Mouse (Mus musculus): ENCODE results near the gene Rptor.

The Rptor gene

GRCm38 (mm10) chr11:119738990-119739846 is 136.5 kb downstream of the Rptor start:
- DNase-seq (ENCODE audit: low spot score) = no peak

DNA sequence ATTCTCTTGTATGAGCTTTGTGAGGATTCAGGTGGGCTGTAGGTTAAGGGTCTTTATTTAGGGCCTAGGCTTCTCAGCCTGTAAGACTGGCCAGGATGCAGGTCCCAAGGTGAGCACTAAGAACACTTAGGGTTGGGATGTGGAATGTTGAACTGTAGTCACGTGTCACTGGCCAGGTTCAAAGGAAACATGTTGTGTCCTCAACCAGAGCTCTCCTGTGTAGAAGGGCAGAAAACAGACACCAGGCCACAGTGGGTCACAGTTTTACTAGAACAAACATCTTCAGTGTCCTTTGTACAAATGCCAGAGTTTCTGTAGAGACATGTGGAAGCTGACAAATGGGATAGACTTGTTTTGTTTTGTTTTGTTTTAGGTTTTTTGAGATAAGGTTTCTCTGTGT is 138.7 kb downstream of the Rptor start:
- DNase-seq (ENCODE audit: low spot score) = no peak

- no peak for DNase-seq (ENCODE audit: low spot score)
Observed at GRCm38 (mm10) chr11:119744436-119744835, 141.7 kb downstream of the Rptor start.

DNA sequence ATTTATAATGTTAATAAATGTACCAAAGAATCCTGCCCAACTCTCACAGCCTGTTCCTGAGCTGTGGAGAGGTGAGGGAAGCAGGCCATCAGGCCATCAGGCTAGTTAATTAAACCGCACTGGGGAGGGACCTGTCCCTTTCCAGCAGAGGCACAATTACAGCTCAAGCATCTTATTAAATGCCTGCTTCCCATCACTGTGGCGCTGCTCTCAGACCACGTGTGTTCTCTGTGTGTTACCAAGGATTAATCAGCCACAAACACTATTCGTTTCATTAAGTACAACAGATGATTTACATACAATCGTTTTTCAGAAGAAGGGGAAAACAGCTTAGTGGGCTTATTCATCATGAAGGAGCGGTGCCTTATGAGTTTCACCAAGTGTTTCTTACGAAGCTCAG is 142.6 kb downstream of the Rptor start:
- no peak for DNase-seq (ENCODE audit: low spot score)

DNA sequence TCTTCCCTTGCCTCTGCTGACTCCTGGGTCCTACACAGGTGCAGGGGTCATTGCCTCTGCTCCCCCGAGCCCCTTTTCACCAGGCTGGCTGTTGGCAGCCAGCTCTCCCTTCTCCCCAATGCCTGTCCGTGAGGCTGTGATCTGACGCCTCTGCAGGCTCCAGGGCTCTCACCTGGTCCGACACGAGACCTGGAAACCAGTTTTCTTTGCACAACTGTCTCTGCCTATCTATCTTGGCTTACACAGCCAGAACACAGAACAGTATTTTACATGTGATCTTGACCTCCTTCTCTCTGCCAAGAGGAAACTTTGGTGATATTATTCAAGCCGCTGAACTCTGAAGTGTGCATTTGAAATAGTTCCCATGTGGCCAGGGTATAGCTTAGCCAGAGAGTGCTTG is 151.8 kb downstream of the Rptor start:
- DNase-seq (ENCODE audit: low spot score) = no peak

DNA sequence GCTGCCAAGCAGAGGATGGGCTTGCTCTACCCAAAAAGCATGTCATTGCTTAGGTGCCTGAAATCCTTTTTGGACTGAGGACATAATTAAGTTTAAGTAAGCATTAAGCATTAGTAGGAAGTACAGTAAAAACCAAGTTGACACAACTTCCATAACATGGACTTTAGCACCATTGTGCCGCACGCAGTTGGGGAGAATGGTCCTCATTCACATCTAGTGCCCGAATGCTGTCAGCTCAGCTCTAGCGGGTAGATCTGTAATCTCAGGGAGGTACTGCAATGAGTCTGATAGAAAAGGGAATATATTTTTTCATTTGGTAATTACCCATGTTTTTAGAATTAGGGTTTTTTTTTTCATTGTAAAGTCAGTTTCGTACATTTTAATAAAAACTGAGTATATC is 155.5 kb downstream of the Rptor start:
- no peak for DNase-seq (ENCODE audit: low spot score)

DNA sequence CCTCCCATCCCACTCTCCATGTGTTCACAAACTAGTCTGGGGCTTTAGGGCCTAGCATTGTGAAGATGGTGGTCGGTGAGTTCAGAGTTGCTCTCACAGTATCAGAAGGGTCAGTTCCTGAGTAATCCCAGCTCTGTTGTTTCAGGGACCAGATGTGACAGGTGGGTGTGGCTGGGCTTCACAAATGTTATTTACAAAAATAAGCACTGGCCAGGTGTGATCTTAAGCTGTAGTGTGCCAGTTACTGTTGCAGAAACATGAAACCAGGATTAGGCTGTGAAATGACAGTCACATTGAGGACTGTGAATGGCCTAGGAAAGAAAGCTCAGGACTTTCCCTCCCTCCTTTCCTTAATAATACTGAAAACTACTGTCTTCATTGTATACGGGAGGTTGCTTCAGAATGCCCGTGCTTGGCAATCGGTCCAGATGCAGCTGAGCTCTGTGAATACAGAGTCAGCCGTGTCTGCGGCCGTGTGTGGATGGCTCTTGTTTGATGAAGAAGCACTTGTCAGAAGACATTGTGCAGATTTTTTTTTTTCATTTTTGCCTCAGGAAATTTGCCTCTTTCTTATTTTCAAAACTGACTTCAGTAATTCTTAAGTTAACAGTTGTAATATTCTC is 156.1 kb downstream of the Rptor start:
- DNase-seq (ENCODE audit: low spot score) = no peak

DNA sequence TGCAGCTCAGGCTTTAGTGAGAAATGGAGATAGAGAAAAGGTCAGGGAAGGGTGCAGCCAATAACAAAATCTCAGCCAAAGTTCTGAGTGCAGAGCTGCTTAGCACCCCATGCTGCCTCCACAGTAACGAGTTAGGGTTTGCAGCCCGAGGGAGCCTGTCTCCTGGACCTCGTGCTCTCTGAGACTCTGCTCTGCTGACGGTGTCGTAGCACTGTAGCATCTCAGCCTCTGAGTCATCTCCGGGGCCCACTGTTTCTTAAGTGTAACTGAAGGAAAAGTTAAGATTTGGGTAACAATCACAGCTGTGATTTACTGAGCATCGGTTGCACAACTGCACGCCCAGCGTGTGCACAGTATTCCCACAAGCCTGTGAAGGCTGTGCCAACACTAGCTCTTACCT is 160.2 kb downstream of the Rptor start:
- no peak for DNase-seq (ENCODE audit: low spot score)

DNA sequence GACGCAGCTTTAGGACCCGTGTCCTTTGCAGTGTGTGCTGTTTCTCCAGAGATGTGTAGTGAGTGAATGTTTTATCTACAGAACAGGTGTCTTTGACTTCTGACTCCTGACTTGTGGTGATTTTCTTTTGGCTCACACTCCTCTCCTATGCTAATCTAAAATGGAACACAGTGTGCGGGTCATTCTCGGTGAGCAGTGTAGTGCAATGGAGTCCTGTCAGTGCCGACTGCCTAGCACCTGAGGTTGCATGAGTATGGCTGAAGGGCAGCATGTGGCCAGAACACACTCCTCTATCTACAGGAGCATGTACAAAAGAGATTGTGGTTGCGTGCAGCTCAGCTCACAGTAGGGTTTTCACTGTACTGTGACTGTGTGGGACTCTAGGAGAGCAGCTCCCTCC is 163.3 kb downstream of the Rptor start:
- DNase-seq (ENCODE audit: low spot score) = no peak

DNA sequence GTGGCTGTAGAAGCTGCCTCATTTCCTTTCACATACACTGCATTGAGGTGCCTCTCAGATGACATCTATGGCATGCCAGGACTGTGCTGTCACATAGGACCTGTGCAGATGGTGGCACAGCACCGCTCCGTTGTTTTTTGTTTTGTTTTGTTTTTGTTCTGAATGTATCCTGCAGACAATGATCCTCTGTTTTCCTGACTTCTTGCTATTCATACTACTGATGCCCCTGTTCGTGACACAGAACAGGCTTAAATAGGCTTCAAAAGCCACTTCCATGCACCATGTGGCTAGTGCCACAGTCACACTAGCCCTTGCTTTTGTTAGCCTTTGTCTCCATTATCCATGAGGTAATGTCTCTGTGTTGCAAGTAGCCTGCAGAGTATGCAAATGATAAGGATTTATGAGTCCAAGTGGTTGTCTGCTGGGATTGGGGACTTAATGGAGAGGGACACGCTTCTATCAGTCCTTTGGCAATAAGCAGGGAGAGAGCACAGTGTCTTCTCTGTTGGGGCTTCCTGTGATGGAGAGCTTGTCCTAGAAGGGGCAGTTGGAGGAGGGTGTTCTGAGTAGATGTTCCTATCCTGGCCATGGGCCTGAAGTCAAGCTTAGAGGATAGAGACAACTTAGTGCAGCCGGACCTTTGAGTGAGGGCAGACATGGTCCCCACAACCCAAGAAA is 164.2 kb downstream of the Rptor start:
- no peak for DNase-seq (ENCODE audit: low spot score)

DNA sequence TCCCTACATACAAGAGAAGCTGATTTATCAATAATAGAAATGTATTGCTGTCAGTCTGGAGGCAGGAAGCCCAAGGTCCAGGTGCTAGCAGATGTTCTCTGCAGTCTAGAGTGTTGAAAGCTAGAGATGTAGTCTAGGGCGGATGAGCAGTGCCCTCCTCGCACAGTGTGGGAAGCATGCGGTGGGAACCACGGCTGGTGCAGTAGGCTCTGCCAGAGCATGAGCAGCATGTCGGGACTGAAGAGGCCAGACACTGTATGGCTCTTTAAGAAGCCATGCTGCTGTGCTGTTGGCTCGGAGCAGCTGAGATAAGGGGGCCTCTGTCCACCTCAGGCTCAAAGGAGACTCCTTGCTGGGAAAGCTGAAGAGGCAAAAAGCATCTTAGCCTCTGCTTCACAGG is 164.8 kb downstream of the Rptor start:
- no peak for DNase-seq (ENCODE audit: low spot score)

DNA sequence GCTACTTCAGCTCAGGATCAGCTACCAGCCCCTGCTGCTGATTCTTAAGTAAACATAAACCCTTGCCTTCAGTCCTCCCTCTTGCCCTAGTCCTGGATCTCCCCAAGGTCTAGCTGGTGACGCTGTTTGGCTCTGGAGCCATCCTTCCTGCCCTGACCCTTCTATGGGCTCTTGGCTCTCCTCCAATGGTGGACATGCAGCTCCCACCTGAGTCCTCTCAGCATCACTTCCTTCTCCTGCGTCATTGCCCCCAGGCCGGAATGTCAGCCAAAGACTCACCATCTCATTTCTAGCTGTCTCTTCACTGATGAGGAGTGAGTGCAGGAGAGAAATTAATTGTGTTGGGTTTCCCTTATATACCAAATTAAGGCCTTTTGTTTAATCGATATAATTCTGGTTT is 165.8 kb downstream of the Rptor start:
- no peak for DNase-seq (ENCODE audit: low spot score)

DNA sequence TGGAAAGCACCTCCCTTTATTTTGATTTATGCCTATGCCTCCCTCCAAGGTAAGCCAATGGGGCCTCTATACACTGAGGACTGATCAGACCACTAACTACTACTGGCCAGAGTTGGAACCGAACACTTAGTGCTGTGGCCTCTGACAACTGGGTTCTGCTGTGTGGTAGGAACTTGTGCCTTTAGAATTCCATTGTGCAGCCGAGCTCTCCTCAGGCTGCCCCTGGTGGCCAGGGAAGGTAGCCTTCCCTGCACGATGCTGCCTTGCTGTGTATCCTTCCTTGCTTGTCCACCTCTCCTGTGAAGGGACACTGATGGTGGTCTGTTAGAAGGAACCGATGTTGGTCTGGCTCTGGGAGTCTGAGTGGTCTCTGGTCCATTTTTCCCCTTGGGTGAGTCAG is 167.0 kb downstream of the Rptor start:
- no peak for DNase-seq (ENCODE audit: low spot score)

- no peak for DNase-seq (ENCODE audit: low spot score)
Observed at GRCm38 (mm10) chr11:119770985-119771384, 168.3 kb downstream of the Rptor start.

GRCm38 (mm10) chr11:119772896-119773295 is 170.2 kb downstream of the Rptor start:
- DNase-seq (ENCODE audit: low spot score) = no peak

DNA sequence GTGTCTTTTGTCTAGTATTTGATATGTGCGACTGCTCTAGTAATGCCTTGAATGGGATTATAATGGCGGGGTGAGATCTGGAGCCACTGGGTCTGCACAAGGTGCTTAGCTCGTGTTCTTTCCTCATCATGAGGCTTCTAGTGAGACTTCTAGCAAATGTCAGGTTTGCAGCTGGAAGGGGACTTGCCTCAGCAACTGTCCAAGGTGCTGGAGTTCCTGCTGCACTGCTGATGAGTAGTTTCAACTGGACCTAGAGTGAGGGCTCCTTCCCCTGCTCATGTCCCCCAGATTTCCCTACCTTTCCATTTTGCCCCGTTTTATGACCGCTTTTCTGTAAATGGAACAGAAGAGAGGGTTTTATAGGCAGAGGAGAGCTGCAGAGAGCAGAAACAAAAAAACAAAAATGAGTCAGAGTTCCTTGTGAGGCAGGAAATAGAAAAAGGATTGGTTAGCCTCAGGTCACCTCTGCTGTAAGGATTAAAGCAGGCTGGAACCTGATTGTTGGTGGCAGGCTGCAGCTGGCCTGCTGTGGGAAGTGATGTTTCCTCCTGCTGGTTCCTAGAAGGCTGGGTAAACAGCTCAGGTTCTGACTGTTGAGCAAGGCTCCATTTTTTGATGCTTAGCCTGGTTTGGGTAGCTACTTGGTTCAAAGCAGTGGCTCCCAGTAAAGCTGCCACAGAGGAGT is 172.5 kb downstream of the Rptor start:
- no peak for DNase-seq (ENCODE audit: low spot score)

DNA sequence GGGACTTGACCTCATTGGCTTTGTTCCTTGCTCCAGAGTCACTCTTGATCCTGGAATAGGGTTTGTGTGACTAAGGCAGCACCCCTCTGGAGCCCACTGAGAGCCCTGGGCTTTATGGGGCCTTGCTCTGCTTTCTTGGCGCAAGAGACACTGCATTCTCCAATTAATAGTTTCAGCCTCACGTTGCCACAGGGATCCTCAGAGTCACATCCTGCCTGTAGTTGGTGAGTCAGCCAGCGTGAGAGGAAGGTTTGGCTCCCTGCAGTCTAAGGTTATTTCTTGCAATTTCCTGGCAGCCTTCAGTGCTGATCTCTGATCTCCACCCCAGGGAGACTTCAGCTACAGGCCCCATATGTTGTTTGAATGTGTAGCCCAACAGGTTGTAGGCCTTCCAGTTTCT is 174.5 kb downstream of the Rptor start:
- no peak for DNase-seq (ENCODE audit: low spot score)

DNA sequence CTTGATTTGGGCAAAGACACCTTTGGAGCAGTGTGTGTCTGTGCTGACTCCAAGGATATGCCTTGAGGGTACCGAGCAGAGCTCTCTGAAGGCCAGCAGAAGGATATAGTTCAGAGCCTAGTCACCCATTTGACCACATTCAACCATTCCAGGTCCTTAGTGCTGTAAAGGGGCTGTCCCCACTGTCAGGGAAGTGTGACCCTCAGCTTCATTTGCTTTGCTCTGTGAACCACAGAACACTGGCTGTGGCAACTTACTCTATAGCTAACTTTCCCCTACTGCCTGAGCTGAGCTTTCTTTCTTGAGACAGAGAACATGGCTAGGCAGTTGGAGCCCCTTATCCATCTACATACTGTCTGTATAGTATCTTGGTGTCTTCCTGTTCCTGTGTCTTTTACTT is 175.2 kb downstream of the Rptor start:
- no peak for DNase-seq (ENCODE audit: low spot score)

- no peak for DNase-seq (ENCODE audit: low spot score)
Observed at GRCm38 (mm10) chr11:119780290-119780689, 177.6 kb downstream of the Rptor start.

GRCm38 (mm10) chr11:119781165-119781564 is 178.5 kb downstream of the Rptor start:
- no peak for DNase-seq (ENCODE audit: low spot score)

DNA sequence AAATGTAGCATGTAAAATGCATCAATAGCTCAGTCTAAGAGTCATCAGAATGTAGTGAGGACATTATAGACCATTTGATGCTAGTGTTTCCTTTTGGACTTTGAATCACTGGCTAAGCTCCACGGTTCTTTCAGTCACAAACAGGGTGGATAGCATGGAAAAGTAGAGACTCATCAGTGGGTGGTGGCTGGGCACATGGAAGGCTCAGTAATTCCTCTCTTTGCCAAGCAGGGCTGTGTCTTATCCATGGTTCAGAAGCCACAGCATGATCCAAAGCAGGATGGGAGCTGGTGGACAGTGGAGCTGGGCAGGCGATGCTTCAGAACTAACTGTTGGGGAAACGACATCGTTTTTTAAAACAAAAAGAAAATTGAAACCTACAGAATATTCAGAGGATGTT is 179.0 kb downstream of the Rptor start:
- DNase-seq (ENCODE audit: low spot score) = no peak

- DNase-seq (ENCODE audit: low spot score) = no peak
Observed at GRCm38 (mm10) chr11:119783653-119784052, 180.9 kb downstream of the Rptor start.

All from ovary, adult 18-20 months (tissue).